In the genomic region with DNA sequence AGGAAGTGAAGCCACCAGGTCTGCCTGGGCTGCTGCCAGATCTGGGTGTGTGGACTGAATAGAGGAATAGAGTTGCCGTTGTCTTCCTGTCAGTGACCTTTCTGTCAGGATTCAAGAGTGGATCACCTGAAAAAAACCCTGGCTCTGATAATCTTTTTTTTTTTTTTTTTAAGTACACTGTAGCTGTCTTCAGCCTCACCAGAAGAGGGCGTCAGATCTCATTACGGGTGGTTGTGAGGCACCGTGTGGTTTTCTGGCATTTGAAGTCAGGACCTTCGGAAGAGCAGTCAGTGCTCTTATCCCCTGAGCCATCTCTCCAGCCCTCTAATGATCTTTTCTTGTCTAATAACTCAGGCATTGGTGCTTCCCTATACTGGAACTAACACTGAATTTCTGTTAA, we compare ENCODE assay signal across 1 mouse cellular context.
A peak's percentile ranks its signal among the peaks of the same experiment; 100 is the strongest.
TF ChIP-seq lines count a peak whose summit lies in the region.

No protein-coding gene starts in this region.

TF ChIP-seq in MEL, 35 proteins besides CTCF, POLR2A, EP300 and RAD21:
- peak; percentile 90 for TF ChIP-seq ZNF384 (IDR thresholded peaks at IDR 0.05; ENCODE audit: low read depth, low read length)
- TF ChIP-seq MXI1 (IDR thresholded peaks at IDR 0.05; ENCODE audit: low read depth, low read length), result no peak
- no peak for TF ChIP-seq JUND (IDR thresholded peaks at IDR 0.05; ENCODE audit: low read depth, low read length)
- TF ChIP-seq E2F4 (IDR thresholded peaks at IDR 0.05; ENCODE audit: borderline replicate concordance, low read depth, low read length), result no peak
- no peak for TF ChIP-seq NELFE (IDR thresholded peaks at IDR 0.05; ENCODE audit: low read depth, low read length)
- TF ChIP-seq POLR2AphosphoS5 (IDR thresholded peaks at IDR 0.05; ENCODE audit: borderline replicate concordance, low read depth, low read length), result no peak
- TF ChIP-seq ETS1 (IDR thresholded peaks at IDR 0.05; ENCODE audit: low read depth, low read length), result no peak
